Mouse (Mus musculus): ENCODE measurements at regions not wholly inside any gene's neighbourhood (a gene's known extent, or its start where the extent isn't known, plus 50 kb on each side); places are given as distances from the start of the nearest gene placed in this dataset.

GRCm38 (mm10) chr7:77632656-77633055, 1105.2 kb downstream of the Ntrk3 start:
- no peak for DNase-seq

- DNase-seq, result no peak
Observed at GRCm38 (mm10) chr7:77623491-77623890, 1114.3 kb downstream of the Ntrk3 start.

GRCm38 (mm10) chr7:77622934-77623333, 1114.9 kb downstream of the Ntrk3 start:
- no peak for DNase-seq

GRCm38 (mm10) chr7:77572872-77573271, 1164.9 kb downstream of the Ntrk3 start:
- no peak for DNase-seq

- peak; percentile 24 for DNase-seq
Observed at GRCm38 (mm10) chr7:77559095-77559494, 1178.7 kb downstream of the Ntrk3 start.

- DNase-seq, result peak; percentile 14
Observed at GRCm38 (mm10) chr7:77558536-77558935, 1179.3 kb downstream of the Ntrk3 start.

- no peak for DNase-seq
Observed at GRCm38 (mm10) chr7:77536890-77537289, 1200.9 kb downstream of the Ntrk3 start.

- no peak for DNase-seq
Observed at GRCm38 (mm10) chr7:77527906-77528305, 1209.9 kb downstream of the Ntrk3 start.

GRCm38 (mm10) chr7:77509586-77509985, 1228.2 kb downstream of the Ntrk3 start:
- no peak for DNase-seq

GRCm38 (mm10) chr7:77507606-77508005, 1230.2 kb downstream of the Ntrk3 start:
- DNase-seq, result no peak

GRCm38 (mm10) chr7:77502608-77503007, 1235.2 kb downstream of the Ntrk3 start:
- DNase-seq, result no peak

- peak; percentile 19 for DNase-seq
Observed at GRCm38 (mm10) chr7:77495066-77495465, 1242.7 kb downstream of the Ntrk3 start.

- DNase-seq, result no peak
Observed at GRCm38 (mm10) chr7:77477519-77477918, 1247.8 kb downstream of the Agbl1 start.

- DNase-seq, result no peak
Observed at GRCm38 (mm10) chr7:77446052-77446367, 1216.3 kb downstream of the Agbl1 start.

GRCm38 (mm10) chr7:77445352-77446051, 1215.8 kb downstream of the Agbl1 start:
- no peak for DNase-seq

GRCm38 (mm10) chr7:77441622-77442021, 1211.9 kb downstream of the Agbl1 start:
- DNase-seq, result peak; percentile 4

- DNase-seq, result no peak
Observed at GRCm38 (mm10) chr7:77413606-77414005, 1183.9 kb downstream of the Agbl1 start.
